Mouse (Mus musculus) liver, embryonic 15.5 days (tissue): ENCODE results near the gene Acyp2. TPM values are rescaled to one million over a fixed set of nuclear protein-coding genes. Genes with fewer than 3 reads are reported as not detected.

Experiments
- ATAC-seq: fragments of 200-750 bp; cut with Nextera tagmentation; 2 replicates; pipeline ENCODE4 v1.8.0; 2017; ENCODE audit warnings: moderate number of reproducible peaks, mild to moderate bottlenecking, moderate library complexity; ENCODE audit not compliant: insufficient read depth
- H3K27ac ChIP-seq: fragments of 300-500 bp; sonication (generic); replicated peaks from 2 replicates; pipeline ENCODE4 v1.5.1; 2015; ENCODE audit warnings: mild to moderate bottlenecking, inconsistent platforms
- H3K27me3 ChIP-seq: fragments of 300-500 bp; sonication (generic); 2 replicates; pipeline ENCODE4 v1.6.1; 2015; ENCODE audit warnings: mild to moderate bottlenecking, inconsistent platforms
- H3K36me3 ChIP-seq: fragments of 300-500 bp; sonication (generic); replicated peaks from 2 replicates; pipeline ENCODE4 v1.6.1; 2015; ENCODE audit warnings: moderate library complexity, mild to moderate bottlenecking, inconsistent platforms
- H3K4me1 ChIP-seq: fragments of 300-500 bp; sonication (generic); replicated peaks from 2 replicates; pipeline ENCODE4 v1.6.1; 2015; ENCODE audit warnings: inconsistent platforms
- H3K4me2 ChIP-seq: fragments of 300-500 bp; sonication (generic); 2 replicates; pipeline ENCODE4 v1.6.1; 2015; ENCODE audit warnings: moderate library complexity, mild to moderate bottlenecking, inconsistent platforms
- H3K4me3 ChIP-seq: fragments of 300-500 bp; sonication (generic); replicated peaks from 2 replicates; pipeline ENCODE4 v1.5.1; 2015; ENCODE audit warnings: mild to moderate bottlenecking, inconsistent platforms
- H3K9ac ChIP-seq: fragments of 300-500 bp; sonication (generic); 2 replicates; pipeline ENCODE4 v1.6.1; 2015; ENCODE audit warnings: moderate library complexity, mild to moderate bottlenecking, inconsistent platforms
- H3K9me3 ChIP-seq: fragments of 300-500 bp; sonication (generic); replicated peaks from 2 replicates; pipeline ENCODE4 v1.6.1; 2016; ENCODE audit warnings: inconsistent platforms
- WGBS: fragments of 180-500 bp; shearing (Covaris S2); methylation state at CpG from one replicate; pipeline ENCODE4 v1.1.7; 2015; ENCODE audit warnings: mixed read lengths; ENCODE audit not compliant: insufficient replicate concordance; 5-methylcytosine and 5-hydroxymethylcytosine counted together
- polyA plus RNA-seq: library from polyadenylated mRNA; unstranded; fragments of >200 nt; fragmentation: Nextera tagmentation; extraction: Ambion mirVana; gene quantifications from 2 replicates; pipeline ENCODE4 v1.2.1, GENCODE M21; 2015

Acyp2 gene
- polyA plus RNA-seq, 1 experiment from 2014 or later: 2.7 TPM

DNA sequence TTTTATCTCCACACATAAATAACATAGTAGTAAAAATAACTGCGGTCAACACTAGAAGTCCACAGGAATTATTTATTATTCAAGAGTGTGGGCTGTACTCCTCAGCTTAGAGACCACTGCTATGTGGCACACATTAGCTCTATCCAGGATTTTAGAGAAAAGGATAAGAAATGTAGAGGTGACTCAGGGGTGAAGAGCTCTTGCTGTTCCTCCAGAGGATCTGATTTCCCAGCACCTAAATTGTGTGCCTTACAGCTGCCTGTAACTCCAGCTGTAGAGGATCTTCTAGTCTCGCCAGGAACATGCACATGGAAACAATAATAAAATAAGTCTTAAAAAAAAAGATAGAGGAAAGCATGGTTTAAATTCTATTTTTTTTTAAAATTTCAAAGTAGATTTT is 70.5 kb downstream of the Acyp2 start:
- no peak for ATAC-seq
- H3K4me2 ChIP-seq: no peak overlapping the region
- H3K9me3 ChIP-seq: no peaks in the 10 kb centered on the region
- H3K9ac ChIP-seq: no peak overlapping the region
- H3K4me1 ChIP-seq: no peaks in the 10 kb centered on the region
- 56% methylated on average over 2 of the region's 2 CpGs for WGBS
- no peak overlapping the region for H3K27ac ChIP-seq
- H3K36me3 ChIP-seq: no peaks in the 10 kb centered on the region
- H3K4me3 ChIP-seq: no peak overlapping the region
- H3K27me3 ChIP-seq: no peaks in the 10 kb centered on the region

DNA sequence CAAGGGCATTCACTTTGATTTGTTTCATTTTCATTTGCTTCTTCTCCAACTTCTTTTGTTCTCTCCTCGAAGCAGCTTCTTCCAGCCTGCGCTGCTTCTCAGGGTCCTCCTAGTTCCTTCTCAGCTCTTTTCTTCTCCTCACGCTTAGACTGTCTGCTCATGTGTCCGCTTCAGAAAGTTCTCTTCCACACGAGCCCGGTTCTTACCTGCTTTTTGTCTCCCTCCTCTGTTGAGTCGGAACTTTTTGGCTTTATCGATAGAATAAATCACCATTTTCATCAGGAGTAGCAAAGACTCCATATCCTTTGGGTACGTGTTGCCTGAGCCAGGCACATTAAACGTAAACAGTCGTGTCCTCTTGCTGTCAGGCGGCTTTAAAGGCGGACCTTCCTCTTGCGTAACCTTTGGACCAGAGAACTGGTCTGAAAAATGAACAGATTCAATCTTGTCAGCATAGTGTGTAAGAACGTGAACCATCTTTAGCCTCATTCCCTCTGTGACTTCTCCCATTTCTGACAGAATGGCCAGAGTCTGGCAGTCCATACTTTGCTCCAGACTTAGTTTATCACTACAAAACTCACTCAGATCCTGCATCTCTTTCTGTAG is 76.5 kb downstream of the Acyp2 start:
- Histone ChIP-seq H3K9ac (no peak overlapping the region), H3K36me3 (no peaks in the 10 kb centered on the region), H3K9me3 (no peaks in the 10 kb centered on the region), H3K27me3 (no peaks in the 10 kb centered on the region), H3K4me1 (no peaks in the 10 kb centered on the region), H3K4me2 (no peak overlapping the region), H3K27ac (no peak overlapping the region), H3K4me3 (no peak overlapping the region)
- 66% methylated on average over 15 of the region's 15 CpGs for WGBS
- ATAC-seq: no peak

- 72% methylated on average over 3 of the region's 3 CpGs for WGBS
- no peaks in the 10 kb centered on the region for H3K27me3 ChIP-seq
- no peak overlapping the region for H3K9ac ChIP-seq
- no peak for ATAC-seq
- no peak overlapping the region for H3K4me3 ChIP-seq
- H3K36me3 ChIP-seq: no peaks in the 10 kb centered on the region
- H3K4me2 ChIP-seq: no peak overlapping the region
- H3K9me3 ChIP-seq: no peaks in the 10 kb centered on the region
- no peak overlapping the region for H3K27ac ChIP-seq
- no peaks in the 10 kb centered on the region for H3K4me1 ChIP-seq
Observed at GRCm38 (mm10) chr11:30570568-30570967, 78.8 kb downstream of the Acyp2 start.

- no peak overlapping the region for H3K9ac ChIP-seq
- H3K4me2 ChIP-seq: no peak overlapping the region
- H3K36me3 ChIP-seq: no peaks in the 10 kb centered on the region
- H3K9me3 ChIP-seq: no peaks in the 10 kb centered on the region
- no peaks in the 10 kb centered on the region for H3K27me3 ChIP-seq
- no peak for ATAC-seq
- H3K4me3 ChIP-seq: no peak overlapping the region
- no peak overlapping the region for H3K27ac ChIP-seq
- H3K4me1 ChIP-seq: no peaks in the 10 kb centered on the region
- WGBS: 61% methylated on average over 1 of the region's 1 CpGs
Observed at GRCm38 (mm10) chr11:30560215-30560614, 89.2 kb downstream of the Acyp2 start.

DNA sequence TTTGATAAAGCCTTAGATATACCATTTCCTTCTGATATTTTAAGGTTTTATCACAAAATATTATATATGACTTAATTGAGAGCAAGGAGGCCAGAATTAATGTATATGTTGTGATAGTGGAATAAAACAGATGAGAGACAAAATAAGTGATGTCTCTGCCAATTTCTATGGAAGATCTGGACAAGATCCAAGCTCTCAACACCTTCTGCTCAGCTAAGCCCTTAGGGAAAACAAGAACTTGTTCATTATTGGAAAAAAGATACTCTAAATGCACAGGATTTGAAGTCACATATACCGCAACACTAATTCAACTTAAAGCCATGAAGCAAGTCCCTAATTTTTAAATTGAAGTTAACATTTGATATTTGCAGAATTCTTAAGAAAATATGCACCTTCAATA is 96.0 kb downstream of the Acyp2 start:
- Histone ChIP-seq H3K4me3 (no peak overlapping the region), H3K9ac (no peak overlapping the region), H3K27ac (no peak overlapping the region), H3K9me3 (no peaks in the 10 kb centered on the region), H3K27me3 (no peaks in the 10 kb centered on the region), H3K4me2 (no peak overlapping the region), H3K4me1 (no peaks in the 10 kb centered on the region), H3K36me3 (no peaks in the 10 kb centered on the region)
- 85% methylated on average over 1 of the region's 1 CpGs for WGBS
- ATAC-seq: no peak

DNA sequence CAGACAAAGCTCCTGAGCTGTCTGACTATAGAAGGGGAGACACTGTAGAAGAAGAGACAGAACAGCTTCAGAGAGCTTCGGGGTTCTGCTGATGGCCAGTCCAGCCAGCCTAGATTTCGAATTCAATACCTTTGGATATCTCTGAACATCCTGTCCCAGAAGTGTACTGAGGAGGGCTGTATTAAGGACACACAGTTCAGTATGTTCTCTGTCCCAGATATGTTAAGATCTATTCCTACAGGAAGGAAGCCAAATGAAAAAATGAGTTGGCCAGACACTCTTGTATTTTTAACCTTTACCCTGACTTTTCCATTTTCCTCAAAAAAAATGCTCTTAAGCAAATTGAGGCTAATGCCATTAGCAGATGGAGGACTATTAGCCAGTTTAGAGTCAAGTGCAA is 132.3 kb downstream of the Acyp2 start:
- Histone ChIP-seq H3K9me3 (no peaks in the 10 kb centered on the region), H3K27ac (no peak overlapping the region), H3K9ac (no peak overlapping the region), H3K4me1 (no peaks in the 10 kb centered on the region), H3K4me3 (no peak overlapping the region), H3K36me3 (no peaks in the 10 kb centered on the region), H3K27me3 (no peaks in the 10 kb centered on the region), H3K4me2 (no peak overlapping the region)
- WGBS: 50% methylated on average over 2 of the region's 2 CpGs
- no peak for ATAC-seq

DNA sequence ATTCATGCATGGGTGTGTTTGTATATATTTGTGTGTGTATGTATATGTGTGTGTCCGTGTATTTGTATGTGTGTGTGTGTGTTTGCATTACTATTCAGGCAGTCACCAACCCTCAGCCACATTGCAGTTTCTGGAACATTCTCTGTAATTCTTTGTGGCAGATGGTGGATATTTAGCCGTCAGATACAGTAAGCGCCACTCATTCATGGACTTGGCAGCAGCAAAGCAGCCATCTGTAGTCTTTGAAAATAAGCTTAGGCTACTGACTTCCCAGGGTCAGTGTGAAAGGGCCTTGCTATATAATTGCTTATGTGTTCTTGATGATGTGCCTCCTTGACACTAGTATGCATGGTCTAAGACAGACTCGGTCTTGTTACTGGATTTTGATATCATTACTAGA is 141.2 kb downstream of the Acyp2 start:
- Histone ChIP-seq H3K27me3 (no peaks in the 10 kb centered on the region), H3K9ac (no peak overlapping the region), H3K4me1 (no peaks in the 10 kb centered on the region), H3K4me2 (no peak overlapping the region), H3K9me3 (no peaks in the 10 kb centered on the region), H3K27ac (no peak overlapping the region), H3K36me3 (no peaks in the 10 kb centered on the region), H3K4me3 (no peak overlapping the region)
- ATAC-seq: no peak
- WGBS: 66% methylated on average over 4 of the region's 4 CpGs

DNA sequence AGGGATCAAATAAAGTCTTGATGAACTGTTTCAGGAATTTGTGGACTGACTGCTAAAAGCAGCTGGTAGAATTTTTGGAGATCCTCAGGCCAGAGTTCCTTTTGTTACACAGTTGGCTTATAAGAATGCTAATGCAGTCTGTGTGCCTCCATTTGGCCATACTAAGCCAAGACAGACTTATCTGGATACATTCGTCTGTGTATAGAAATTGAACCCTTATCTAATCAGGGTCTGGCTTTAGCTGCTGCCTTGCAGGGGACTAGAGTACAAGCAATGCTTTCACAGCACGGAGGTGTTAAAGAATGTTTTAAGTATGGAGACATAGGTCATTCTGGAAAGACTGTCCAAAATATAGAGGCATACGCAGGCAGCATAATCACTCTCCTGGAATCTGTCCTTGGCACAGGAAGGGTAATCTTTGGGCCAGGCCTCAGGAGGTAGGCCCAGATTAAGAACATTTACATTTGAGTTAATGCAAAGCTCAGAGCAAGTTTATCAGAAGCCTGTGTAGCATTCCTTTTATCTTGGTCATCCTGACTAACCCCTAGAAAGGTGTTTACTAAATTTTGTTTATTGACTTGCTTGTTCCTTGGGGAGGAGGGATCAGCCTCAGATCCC is 150.5 kb downstream of the Acyp2 start:
- ATAC-seq: no peak
- H3K9ac ChIP-seq: no peak overlapping the region

GRCm38 (mm10) chr11:30497151-30497550 is 152.2 kb downstream of the Acyp2 start:
- no peaks in the 10 kb centered on the region for H3K27me3 ChIP-seq
- H3K27ac ChIP-seq: no peak overlapping the region
- no peak overlapping the region for H3K4me3 ChIP-seq
- H3K9me3 ChIP-seq: no peaks in the 10 kb centered on the region
- no peaks in the 10 kb centered on the region for H3K4me1 ChIP-seq
- no peak overlapping the region for H3K9ac ChIP-seq
- no peak for ATAC-seq
- H3K36me3 ChIP-seq: no peaks in the 10 kb centered on the region
- 37% methylated on average over 2 of the region's 2 CpGs for WGBS
- H3K4me2 ChIP-seq: no peak overlapping the region

More for the DNA sequence above, 150.5 kb downstream of the Acyp2 start:
- H3K4me2 ChIP-seq: no peak overlapping the region
- 43% methylated on average over 3 of the region's 3 CpGs for WGBS
- no peaks in the 10 kb centered on the region for H3K9me3 ChIP-seq
- no peaks in the 10 kb centered on the region for H3K36me3 ChIP-seq
- no peaks in the 10 kb centered on the region for H3K27me3 ChIP-seq
- H3K4me3 ChIP-seq: no peak overlapping the region
- no peaks in the 10 kb centered on the region for H3K4me1 ChIP-seq
- H3K27ac ChIP-seq: no peak overlapping the region

- H3K4me2 ChIP-seq: no peak overlapping the region
- ATAC-seq: no peak
- no peaks in the 10 kb centered on the region for H3K27me3 ChIP-seq
- no peaks in the 10 kb centered on the region for H3K4me1 ChIP-seq
- H3K36me3 ChIP-seq: no peaks in the 10 kb centered on the region
- no peak overlapping the region for H3K9ac ChIP-seq
- no peaks in the 10 kb centered on the region for H3K9me3 ChIP-seq
- H3K27ac ChIP-seq: no peak overlapping the region
- no peak overlapping the region for H3K4me3 ChIP-seq
Observed at GRCm38 (mm10) chr11:30491515-30492260, 157.7 kb downstream of the Acyp2 start.

DNA sequence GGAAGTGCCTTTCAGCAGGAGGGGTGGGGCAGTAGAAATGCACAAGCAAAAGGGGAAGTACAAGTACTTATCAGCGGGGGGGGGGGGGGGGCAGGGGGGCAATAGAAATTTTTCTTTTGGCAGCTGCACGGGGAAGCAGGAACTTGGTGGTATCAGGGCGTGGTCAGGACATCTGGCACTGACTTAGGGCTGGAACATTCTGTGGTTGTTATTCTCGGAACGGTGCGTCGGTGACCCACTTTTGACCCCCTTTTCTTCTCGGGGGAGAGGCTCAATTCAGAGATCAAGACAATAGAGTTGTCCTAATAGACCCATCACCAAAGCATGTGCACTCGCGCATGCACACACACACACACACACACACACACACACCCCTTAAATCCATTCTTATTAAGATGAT is 161.2 kb downstream of the Acyp2 start:
- no peak overlapping the region for H3K9ac ChIP-seq
- ATAC-seq: no peak
- H3K4me1 ChIP-seq: no peaks in the 10 kb centered on the region
- H3K36me3 ChIP-seq: no peaks in the 10 kb centered on the region
- no peak overlapping the region for H3K27ac ChIP-seq
- no peaks in the 10 kb centered on the region for H3K9me3 ChIP-seq
- no peaks in the 10 kb centered on the region for H3K27me3 ChIP-seq
- H3K4me3 ChIP-seq: no peak overlapping the region
- WGBS: 61% methylated on average over 10 of the region's 10 CpGs
- no peak overlapping the region for H3K4me2 ChIP-seq
